Mouse (Mus musculus): ENCODE measurements around the gene Psmb10.
A peak's percentile ranks its signal among the peaks of the same experiment; 100 is the strongest.

DNA sequence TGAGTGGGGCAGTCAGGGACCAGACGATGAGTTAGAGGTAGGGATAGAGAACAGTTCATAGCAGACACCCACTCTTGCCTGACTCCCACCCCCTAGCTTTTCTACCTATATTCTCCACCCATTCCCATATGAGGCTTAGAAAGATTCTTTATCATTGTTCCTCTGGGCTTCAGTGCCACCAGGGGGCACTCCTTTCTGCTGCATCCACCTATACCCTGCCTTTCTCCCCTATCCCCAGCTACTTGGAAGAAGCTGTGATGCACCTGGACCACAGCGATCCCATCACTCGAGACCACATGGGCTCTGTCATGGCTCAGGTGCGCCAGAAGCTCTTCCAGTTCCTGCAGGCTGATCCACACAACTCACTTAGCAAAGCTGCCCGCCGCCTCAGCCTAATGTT, 45.8 kb downstream of the Psmb10 start:
- TF ChIP-seq CTCF (IDR thresholded peaks at IDR 0.05; ENCODE audit: low read depth) (peak; percentile 66), EP300 (IDR thresholded peaks at IDR 0.05; ENCODE audit: low read depth) (no peak)
